Mouse (Mus musculus) ES-Bruce4 (cell line): Measurements from ENCODE around the gene Dnajb12. TPM values are rescaled to one million over a fixed set of nuclear protein-coding genes. Genes with fewer than 3 reads are reported as not detected.

ENCODE experiments used
- H3K27ac ChIP-seq: 2 replicates; pipeline ENCODE4 v1.5.1; 2012; ENCODE audit warnings: low read length, inconsistent platforms; ENCODE audit not compliant: insufficient read depth
- H3K27me3 ChIP-seq: 2 replicates; pipeline ENCODE4 v1.6.1; 2012; ENCODE audit warnings: mild to moderate bottlenecking, low read length, inconsistent platforms; ENCODE audit not compliant: control insufficient read depth, poor library complexity, insufficient read depth, severe bottlenecking
- H3K36me3 ChIP-seq: 2 replicates; pipeline ENCODE4 v1.6.1; 2012; ENCODE audit warnings: inconsistent platforms, mild to moderate bottlenecking, low read length, moderate library complexity; ENCODE audit not compliant: control insufficient read depth, poor library complexity, insufficient read depth, severe bottlenecking
- H3K4me1 ChIP-seq: one replicate; pipeline ENCODE4 v1.8.1; 2011; ENCODE audit warnings: low read length; ENCODE audit not compliant: control insufficient read depth, insufficient read depth
- H3K4me3 ChIP-seq: 2 replicates; pipeline ENCODE4 v1.5.1; 2011; ENCODE audit warnings: low read depth, mild to moderate bottlenecking, low read length
- H3K9ac ChIP-seq: 2 replicates; pipeline ENCODE4 v1.6.1; 2012; ENCODE audit warnings: low read depth, mild to moderate bottlenecking, inconsistent platforms; ENCODE audit not compliant: poor library complexity, severe bottlenecking
- H3K9me3 ChIP-seq: replicated peaks from 2 replicates; pipeline ENCODE4 v1.6.1; 2012; ENCODE audit warnings: mild to moderate bottlenecking, low read length, inconsistent platforms; ENCODE audit not compliant: control insufficient read depth, poor library complexity, insufficient read depth, severe bottlenecking
- CTCF ChIP-seq: IDR thresholded peaks from one replicate; pipeline ENCODE4 v1.8.1; 2011; ENCODE audit warnings: low read depth, low read length
- EP300 ChIP-seq: IDR thresholded peaks from 2 replicates; pipeline ENCODE4 v1.6.1; 2011; ENCODE audit warnings: low read depth, low read length; ENCODE audit not compliant: insufficient read depth
- POLR2A ChIP-seq: IDR thresholded peaks from one replicate; pipeline ENCODE4 v1.8.1; 2011; ENCODE audit warnings: low read length; ENCODE audit not compliant: insufficient read depth
- polyA plus RNA-seq: library from polyadenylated mRNA; stranded (reverse); fragments of >200 nt; gene quantifications from 2 replicates; pipeline ENCODE4 v1.2.4, GENCODE M21; 2011; ENCODE audit warnings: low read depth; ENCODE audit not compliant: missing spikeins, insufficient read depth, insufficient read length

The Dnajb12 gene
- polyA plus RNA-seq, 1 experiment = 29.3 TPM

DNA sequence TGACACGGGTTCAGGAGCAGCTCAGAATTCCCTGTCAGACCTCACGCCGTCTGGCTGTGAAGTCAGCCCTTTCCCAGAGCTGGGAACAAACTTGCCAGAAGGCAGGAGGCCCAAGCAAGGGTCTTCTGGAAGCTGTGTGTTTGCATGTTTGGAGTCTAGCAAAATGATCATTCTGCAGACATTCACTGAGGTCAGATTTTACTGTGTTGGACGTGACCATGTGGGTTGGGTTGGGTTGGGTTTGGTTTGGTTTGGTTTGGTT, 20.7 kb downstream of the Dnajb12 start:
- Histone ChIP-seq H3K4me1 (peaks cover 15% of the 10 kb centered on the region), H3K4me3 (peak overlapping the region; percentile 4; the same call in 1 of the 2 replicates), H3K27ac (peak overlapping the region; percentile 72), H3K9ac (0 out of 2 replicates have a peak overlapping the region, but pooled peaks have one; percentile 5), H3K9me3 (no peaks in the 10 kb centered on the region), H3K27me3 (no peaks in the 10 kb centered on the region), H3K36me3 (no peaks in the 10 kb centered on the region)
- TF ChIP-seq EP300 (no peak), POLR2A (no peak), CTCF (no peak)

DNA sequence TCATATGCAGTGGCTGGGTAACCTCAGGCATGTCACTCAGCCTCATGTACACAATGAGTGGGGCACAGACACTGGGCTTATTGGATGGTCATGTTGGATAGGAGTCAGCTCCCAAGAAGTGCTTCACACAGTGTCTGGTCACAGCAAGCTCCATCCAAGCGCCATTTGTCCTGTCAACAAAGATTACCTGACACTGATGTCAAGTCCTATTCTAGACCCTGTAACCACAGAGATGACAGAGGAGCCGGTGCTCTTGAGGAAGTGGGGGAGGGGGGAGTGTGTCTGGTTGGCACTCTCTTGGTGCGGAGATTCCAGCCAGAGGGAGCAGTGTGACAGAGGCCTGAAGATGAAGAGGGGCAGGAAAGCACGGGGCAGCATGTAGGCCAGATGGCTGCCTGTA, 21.6 kb downstream of the Dnajb12 start:
- H3K27me3 ChIP-seq = no peaks in the 10 kb centered on the region
- H3K9me3 ChIP-seq = no peaks in the 10 kb centered on the region
- peaks cover 15% of the 10 kb centered on the region for H3K4me1 ChIP-seq
- no peaks in the 10 kb centered on the region for H3K36me3 ChIP-seq
- no peak for TF ChIP-seq EP300
- H3K4me3 ChIP-seq = no peak overlapping the region
- no peak overlapping the region for H3K9ac ChIP-seq
- H3K27ac ChIP-seq = no peak overlapping the region

DNA sequence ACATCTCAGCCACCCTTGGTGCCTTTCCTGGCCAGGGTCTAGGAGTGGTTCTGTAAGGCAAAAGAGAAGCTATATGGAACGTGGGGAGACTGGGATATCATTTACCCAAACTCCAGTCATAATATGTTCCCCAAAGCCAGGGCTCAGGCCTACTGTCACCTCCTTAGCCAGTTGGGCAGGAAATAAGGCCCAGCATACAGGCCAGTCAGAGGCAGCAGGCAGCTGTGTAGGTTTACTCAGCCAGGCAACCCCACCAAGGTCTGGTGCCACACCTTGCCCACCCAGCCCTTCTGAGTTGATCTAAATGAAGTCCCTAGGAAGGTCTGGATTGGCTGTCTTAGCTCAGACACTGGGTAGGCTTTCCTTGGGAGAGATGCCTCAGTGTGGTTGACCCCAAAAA, 22.1 kb downstream of the Dnajb12 start:
- H3K27me3 ChIP-seq = no peaks in the 10 kb centered on the region
- no peaks in the 10 kb centered on the region for H3K36me3 ChIP-seq
- no peak overlapping the region for H3K4me3 ChIP-seq
- H3K9ac ChIP-seq = no peak overlapping the region
- TF ChIP-seq POLR2A (no peak), EP300 (no peak), CTCF (no peak)
- peaks cover 15% of the 10 kb centered on the region for H3K4me1 ChIP-seq
- no peaks in the 10 kb centered on the region for H3K9me3 ChIP-seq
- H3K27ac ChIP-seq = 0 out of 2 replicates have a peak overlapping the region, but pooled peaks have one; percentile 1

DNA sequence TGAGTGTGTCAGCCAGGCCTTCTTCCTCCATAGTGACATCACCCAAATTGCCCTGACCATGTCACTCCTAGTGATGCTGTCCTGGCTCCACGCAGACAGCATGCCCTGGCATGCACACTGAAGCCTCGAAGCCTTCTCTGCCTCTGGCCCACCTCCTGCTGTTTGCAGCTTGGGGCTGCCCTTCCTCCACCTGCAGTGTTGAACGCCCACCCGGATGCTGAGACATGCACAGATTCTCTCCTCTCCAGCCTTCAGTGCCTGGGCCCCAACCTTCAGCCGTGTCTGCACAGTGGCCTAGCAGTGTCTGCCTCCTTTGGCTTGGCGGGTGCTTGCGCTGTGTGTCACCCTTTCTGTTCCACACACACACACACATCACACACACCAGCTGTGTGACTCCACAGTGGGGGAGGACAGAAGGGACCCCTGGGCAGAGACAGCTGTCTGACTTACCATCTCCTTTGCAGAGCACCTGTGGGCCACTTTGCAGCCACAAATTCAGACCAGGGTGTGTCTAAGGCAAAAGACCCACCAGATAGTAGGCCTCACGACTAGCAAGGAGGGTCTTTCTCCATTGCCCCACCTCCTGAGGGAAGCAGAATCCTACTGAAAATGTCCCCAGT, 22.7 kb downstream of the Dnajb12 start:
- no peaks in the 10 kb centered on the region for H3K36me3 ChIP-seq
- no peaks in the 10 kb centered on the region for H3K9me3 ChIP-seq
- no peak overlapping the region for H3K9ac ChIP-seq
- peak overlapping the region; percentile 1; the same call in 1 of the 2 replicates for H3K27ac ChIP-seq
- H3K27me3 ChIP-seq = no peaks in the 10 kb centered on the region
- TF ChIP-seq EP300 (0 out of 2 replicates have a peak, but pooled peaks have one; percentile 68), CTCF (no peak), POLR2A (no peak)
- H3K4me3 ChIP-seq = no peak overlapping the region
- H3K4me1 ChIP-seq = peaks cover 17% of the 10 kb centered on the region

DNA sequence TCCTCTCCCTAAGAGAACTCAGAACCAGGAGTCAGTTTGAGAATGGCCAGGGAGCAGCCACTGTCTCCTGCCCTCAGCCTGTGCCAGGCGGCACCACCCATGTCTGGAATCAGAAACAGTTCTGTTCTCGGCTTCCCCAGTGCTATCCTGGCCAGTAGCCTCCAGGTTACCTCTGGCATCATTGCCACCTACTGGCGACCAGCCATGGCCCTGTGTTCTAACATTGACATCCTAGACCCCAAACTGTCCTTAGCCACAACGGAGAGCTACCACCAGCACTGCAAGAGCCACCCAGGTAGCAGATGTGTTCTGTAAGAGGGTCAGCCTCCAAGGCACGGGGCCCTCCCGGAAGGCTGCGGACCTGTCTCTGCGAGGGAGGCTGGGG, 23.2 kb downstream of the Dnajb12 start:
- H3K27me3 ChIP-seq = no peaks in the 10 kb centered on the region
- H3K9me3 ChIP-seq = no peaks in the 10 kb centered on the region
- H3K4me3 ChIP-seq = no peak overlapping the region
- 0 out of 2 replicates have a peak overlapping the region, but pooled peaks have one; percentile 1 for H3K27ac ChIP-seq
- no peak for TF ChIP-seq CTCF
- no peak for TF ChIP-seq POLR2A
- TF ChIP-seq EP300 = no peak
- H3K9ac ChIP-seq = no peak overlapping the region
- no peaks in the 10 kb centered on the region for H3K36me3 ChIP-seq
- H3K4me1 ChIP-seq = peaks cover 19% of the 10 kb centered on the region

DNA sequence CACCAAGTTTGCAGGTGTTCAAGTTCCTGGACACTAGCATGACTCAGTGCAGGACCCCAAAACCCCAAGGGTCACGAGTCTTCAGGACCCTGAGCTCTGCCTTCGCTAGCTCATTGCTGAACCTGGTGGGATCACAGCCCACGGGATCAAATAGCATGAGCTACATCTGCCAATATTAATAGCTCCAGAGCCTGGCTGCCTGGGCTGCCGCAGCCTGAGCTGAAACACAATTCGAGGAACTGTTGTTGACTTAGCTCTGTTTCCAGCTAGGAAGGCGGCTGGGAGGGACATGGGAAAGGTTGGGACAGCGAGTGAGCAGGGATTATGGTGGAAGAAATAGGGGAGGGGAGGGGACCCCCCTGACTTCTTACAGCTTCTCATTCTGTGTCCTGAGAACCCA, 23.8 kb downstream of the Dnajb12 start:
- H3K9ac ChIP-seq = no peak overlapping the region
- peaks cover 19% of the 10 kb centered on the region for H3K4me1 ChIP-seq
- no peaks in the 10 kb centered on the region for H3K9me3 ChIP-seq
- no peaks in the 10 kb centered on the region for H3K36me3 ChIP-seq
- no peaks in the 10 kb centered on the region for H3K27me3 ChIP-seq
- H3K4me3 ChIP-seq = no peak overlapping the region
- H3K27ac ChIP-seq = no peak overlapping the region
- no peak for TF ChIP-seq POLR2A
- no peak for TF ChIP-seq CTCF
- no peak for TF ChIP-seq EP300
